Mouse (Mus musculus): Measurements from ENCODE around the gene Rex2.
"Not testable (repeated sequence)": the region's sequence is repeated elsewhere in the genome, so short reads cannot be mapped to it uniquely, and the experiment has no call there.

Rex2 gene

GRCm38 (mm10) chr4:147021550-147021949 is at the start of gene Rex2:
Gene Rex2, plus strand, starts transcription at chr4:147021850.
- not testable (repeated sequence) for DNase-seq (ENCODE audit: low spot score)

- DNase-seq (ENCODE audit: low spot score): not testable (repeated sequence)
Measured at GRCm38 (mm10) chr4:146976581-146976980, 45.1 kb upstream of the Rex2 start.

GRCm38 (mm10) chr4:147018400-147018799 is 3.2 kb upstream of the Rex2 start:
- DNase-seq (ENCODE audit: low spot score): not testable (repeated sequence)

GRCm38 (mm10) chr4:147026374-147026773 is 4.7 kb downstream of the Rex2 start:
- DNase-seq (ENCODE audit: low spot score): not testable (repeated sequence)

GRCm38 (mm10) chr4:147031308-147032036 is 9.8 kb downstream of the Rex2 start:
- not testable (repeated sequence) for DNase-seq (ENCODE audit: low spot score)

- not testable (repeated sequence) for DNase-seq (ENCODE audit: low spot score)
Measured at GRCm38 (mm10) chr4:147063768-147064167, 42.1 kb downstream of the Rex2 start.

GRCm38 (mm10) chr4:147065861-147066260 is 44.2 kb downstream of the Rex2 start:
- DNase-seq (ENCODE audit: low spot score): not testable (repeated sequence)

GRCm38 (mm10) chr4:147066380-147066779 is 44.7 kb downstream of the Rex2 start:
- not testable (repeated sequence) for DNase-seq (ENCODE audit: low spot score)

- not testable (repeated sequence) for DNase-seq (ENCODE audit: low spot score)
Measured at GRCm38 (mm10) chr4:147095641-147096040, 74.0 kb downstream of the Rex2 start.

GRCm38 (mm10) chr4:147101666-147102626 is 80.3 kb downstream of the Rex2 start:
- peak; percentile 82 for DNase-seq (ENCODE audit: low spot score)

- not testable (repeated sequence) for DNase-seq (ENCODE audit: low spot score)
Measured at GRCm38 (mm10) chr4:147103814-147104213, 82.2 kb downstream of the Rex2 start.
